Mouse (Mus musculus) erythroblast, adult 5-6 weeks (primary cell): ENCODE data around the gene 9930111J21Rik2. TPM values are rescaled to one million over a fixed set of nuclear protein-coding genes. Genes with fewer than 3 reads are reported as not detected.
A peak's percentile ranks its signal among the peaks of the same experiment; 100 is the strongest.
"Not testable (repeated sequence)": the region's sequence is repeated elsewhere in the genome, so short reads cannot be mapped to it uniquely, and the experiment has no call there.

Experiments used
- ATAC-seq: replicated peaks from 2 replicates; pipeline ENCODE4 v1.8.0; 2016; ENCODE audit warnings: moderate number of reproducible peaks, mild to moderate bottlenecking, moderate TSS enrichment, inconsistent platforms; ENCODE audit not compliant: poor library complexity, low FRiP score, severe bottlenecking
- total RNA-seq, 2 experiments: library from RNA; stranded (forward) in 1 of 2; stranded (reverse) in 1 of 2; fragments of 150-400 nt in 1 of 2; fragments of 200-764, 138-1000 nt in 1 of 2; gene quantifications; 2 replicates each; pipeline versions ENCODE4 v1.2.3 to v1.2.4; 2015 to 2017; ENCODE audit warnings: low replicate concordance in 2 of 2

The 9930111J21Rik2 gene
- total RNA-seq, 2 experiments from 2014 or later, result 17.8 to 35.5 TPM

GRCm38 (mm10) chr11:48980052-48980451 lies 71.0 kb downstream of the 9930111J21Rik2 start:
- not testable (repeated sequence) for ATAC-seq

- ATAC-seq, result peak; percentile 50; the same call in 1 of the 2 replicates
These were observed 71.8 kb downstream of the 9930111J21Rik2 start, which contains the start of gene 9930111J21Rik1 for GRCm38 (mm10) chr11:48979251-48979650. TSS of gene 9930111J21Rik1 (minus strand) at chr11:48979398.

- ATAC-seq, result not testable (repeated sequence)
These were observed 72.7 kb downstream of the 9930111J21Rik2 start, which contains the start of gene Olfr56 for GRCm38 (mm10) chr11:48978240-48978939. TSS of gene Olfr56 (plus strand) at chr11:48978889.

- not testable (repeated sequence) for ATAC-seq
These were observed 76.4 kb downstream of the 9930111J21Rik2 start for GRCm38 (mm10) chr11:48974686-48975085.

Other genes with a start within 250 kb of the 9930111J21Rik2 start
- gene Trim41, start 233.9 kb downstream of the 9930111J21Rik2 start, total RNA-seq (2015; ENCODE audit: low replicate concordance), result 3.3 and 12.7 TPM in 2 replicates
- gene Trim41, start 233.9 kb downstream of the 9930111J21Rik2 start, total RNA-seq (2017; ENCODE audit: low replicate concordance), result 17.6 and 19.5 TPM in 2 replicates
- gene Trim7, start 225.1 kb downstream of the 9930111J21Rik2 start, total RNA-seq (2015; ENCODE audit: low replicate concordance), result not detected in 2 replicates
- 0.42 TPM in 1 of 2 replicates, not detected in the other for gene Trim7, start 225.1 kb downstream of the 9930111J21Rik2 start, total RNA-seq (2017; ENCODE audit: low replicate concordance)
- gene Gm12184, start 224.6 kb downstream of the 9930111J21Rik2 start, total RNA-seq (2015; ENCODE audit: low replicate concordance), result 3.1 TPM in 1 of 2 replicates, not detected in the other
- 0.68 and 5.3 TPM in 2 replicates for gene Gm12184, start 224.6 kb downstream of the 9930111J21Rik2 start, total RNA-seq (2017; ENCODE audit: low replicate concordance)
- gene Irgm1, start 179.6 kb downstream of the 9930111J21Rik2 start, total RNA-seq (2015; ENCODE audit: low replicate concordance), result 54.8 and 67.1 TPM in 2 replicates
- 58.3 and 69.6 TPM in 2 replicates for gene Irgm1, start 179.6 kb downstream of the 9930111J21Rik2 start, total RNA-seq (2017; ENCODE audit: low replicate concordance)
- gene Gm5431, start 149.0 kb downstream of the 9930111J21Rik2 start, total RNA-seq (2015; ENCODE audit: low replicate concordance), result 0.42 and 3.5 TPM in 2 replicates
- gene Gm5431, start 149.0 kb downstream of the 9930111J21Rik2 start, total RNA-seq (2017; ENCODE audit: low replicate concordance), result 0.84 TPM in 1 of 2 replicates, not detected in the other
- gene Psme2b, start 105.1 kb downstream of the 9930111J21Rik2 start, total RNA-seq (2015; ENCODE audit: low replicate concordance), result 12.1 and 20.2 TPM in 2 replicates
- 1.4 and 2.1 TPM in 2 replicates for gene Psme2b, start 105.1 kb downstream of the 9930111J21Rik2 start, total RNA-seq (2017; ENCODE audit: low replicate concordance)
- not detected in 2 replicates for gene Olfr56, start 72.4 kb downstream of the 9930111J21Rik2 start, total RNA-seq (2015; ENCODE audit: low replicate concordance)
- gene Olfr56, start 72.4 kb downstream of the 9930111J21Rik2 start, total RNA-seq (2017; ENCODE audit: low replicate concordance), result 1.0 and 2.0 TPM in 2 replicates
- 4.6 and 18.6 TPM in 2 replicates for gene 9930111J21Rik1, start 71.8 kb downstream of the 9930111J21Rik2 start, total RNA-seq (2015; ENCODE audit: low replicate concordance)
- 1.7 and 3.7 TPM in 2 replicates for gene 9930111J21Rik1, start 71.8 kb downstream of the 9930111J21Rik2 start, total RNA-seq (2017; ENCODE audit: low replicate concordance)
- 0.19 and 0.84 TPM in 2 replicates for gene Gm12185, start 59.0 kb downstream of the 9930111J21Rik2 start, total RNA-seq (2015; ENCODE audit: low replicate concordance)
- gene Gm12185, start 59.0 kb downstream of the 9930111J21Rik2 start, total RNA-seq (2017; ENCODE audit: low replicate concordance), result 0.09 and 0.70 TPM in 2 replicates
- gene Tgtp1, start 57.1 kb downstream of the 9930111J21Rik2 start, total RNA-seq (2015; ENCODE audit: low replicate concordance), result 0.42 TPM in 1 of 2 replicates, not detected in the other
- gene Tgtp1, start 57.1 kb downstream of the 9930111J21Rik2 start, total RNA-seq (2017; ENCODE audit: low replicate concordance), result 0.85 TPM in 1 of 2 replicates, not detected in the other
- 18.2 and 28.2 TPM in 2 replicates for gene Tgtp2, start 13.0 kb upstream of the 9930111J21Rik2 start, total RNA-seq (2015; ENCODE audit: low replicate concordance)
- 28.4 and 51.8 TPM in 2 replicates for gene Tgtp2, start 13.0 kb upstream of the 9930111J21Rik2 start, total RNA-seq (2017; ENCODE audit: low replicate concordance)
- 33.2 and 37.5 TPM in 2 replicates for gene Ifi47, start 25.3 kb upstream of the 9930111J21Rik2 start, total RNA-seq (2015; ENCODE audit: low replicate concordance)
- 15.9 and 29.4 TPM in 2 replicates for gene Ifi47, start 25.3 kb upstream of the 9930111J21Rik2 start, total RNA-seq (2017; ENCODE audit: low replicate concordance)
- gene Olfr1396, start 63.6 kb upstream of the 9930111J21Rik2 start, total RNA-seq (2015; ENCODE audit: low replicate concordance), result not detected in 2 replicates
- gene Olfr1396, start 63.6 kb upstream of the 9930111J21Rik2 start, total RNA-seq (2017; ENCODE audit: low replicate concordance), result not detected in 2 replicates
- gene Olfr1395, start 91.0 kb upstream of the 9930111J21Rik2 start, total RNA-seq (2015; ENCODE audit: low replicate concordance), result not detected in 2 replicates
- not detected in 2 replicates for gene Olfr1395, start 91.0 kb upstream of the 9930111J21Rik2 start, total RNA-seq (2017; ENCODE audit: low replicate concordance)
- gene Olfr1394, start 103.1 kb upstream of the 9930111J21Rik2 start, total RNA-seq (2015; ENCODE audit: low replicate concordance), result not detected in 2 replicates
- gene Olfr1394, start 103.1 kb upstream of the 9930111J21Rik2 start, total RNA-seq (2017; ENCODE audit: low replicate concordance), result not detected in 2 replicates
- gene Btnl9, start 135.9 kb upstream of the 9930111J21Rik2 start, total RNA-seq (2015; ENCODE audit: low replicate concordance), result 0.84 and 2.3 TPM in 2 replicates
- gene Btnl9, start 135.9 kb upstream of the 9930111J21Rik2 start, total RNA-seq (2017; ENCODE audit: low replicate concordance), result 3.1 and 5.7 TPM in 2 replicates
- 18.6 and 25.4 TPM in 2 replicates for gene Zfp62, start 152.1 kb upstream of the 9930111J21Rik2 start, total RNA-seq (2015; ENCODE audit: low replicate concordance)
- gene Zfp62, start 152.1 kb upstream of the 9930111J21Rik2 start, total RNA-seq (2017; ENCODE audit: low replicate concordance), result 14.8 and 28.9 TPM in 2 replicates
- gene Mgat1, start 192.9 kb upstream of the 9930111J21Rik2 start, total RNA-seq (2015; ENCODE audit: low replicate concordance), result 9.0 and 10.2 TPM in 2 replicates
- 11.4 and 17.0 TPM in 2 replicates for gene Mgat1, start 192.9 kb upstream of the 9930111J21Rik2 start, total RNA-seq (2017; ENCODE audit: low replicate concordance)
- not detected in 2 replicates for gene Olfr1393, start 227.1 kb upstream of the 9930111J21Rik2 start, total RNA-seq (2015; ENCODE audit: low replicate concordance)
- not detected in 2 replicates for gene Olfr1393, start 227.1 kb upstream of the 9930111J21Rik2 start, total RNA-seq (2017; ENCODE audit: low replicate concordance)
- gene Olfr1392, start 234.0 kb upstream of the 9930111J21Rik2 start, total RNA-seq (2015; ENCODE audit: low replicate concordance), result not detected in 2 replicates
- gene Olfr1392, start 234.0 kb upstream of the 9930111J21Rik2 start, total RNA-seq (2017; ENCODE audit: low replicate concordance), result not detected in 2 replicates